Mouse (Mus musculus): ENCODE data around the gene Crbn. TPM values are rescaled to one million over a fixed set of nuclear protein-coding genes. Genes with fewer than 3 reads are reported as not detected.

The Crbn gene
- total RNA-seq, 2 experiments from 2014 or later: 112 to 114 TPM

- no peak for DNase-seq (ENCODE audit: low spot score in 2 of 2)
These were observed 33.1 kb downstream of the Crbn start for GRCm38 (mm10) chr6:106766774-106767173.

GRCm38 (mm10) chr6:106765892-106766291 lies 34.0 kb downstream of the Crbn start:
- DNase-seq (ENCODE audit: low spot score in 2 of 2): no peak

GRCm38 (mm10) chr6:106761486-106761885 lies 38.4 kb downstream of the Crbn start:
- DNase-seq (ENCODE audit: low spot score in 2 of 2): no peak

GRCm38 (mm10) chr6:106760473-106761218 lies 39.2 kb downstream of the Crbn start:
- no peak for DNase-seq (ENCODE audit: low spot score in 2 of 2)

GRCm38 (mm10) chr6:106758299-106758698 lies 41.6 kb downstream of the Crbn start:
- DNase-seq (ENCODE audit: low spot score in 2 of 2): no peak

GRCm38 (mm10) chr6:106750291-106750690 lies 49.6 kb downstream of the Crbn start:
- no peak for DNase-seq (ENCODE audit: low spot score in 2 of 2)

GRCm38 (mm10) chr6:106748887-106749388 lies 50.9 kb downstream of the Crbn start, which contains the start of gene Il5ra:
Gene Il5ra (minus strand): TSS chr6:106749037.
- DNase-seq (ENCODE audit: low spot score in 2 of 2): no peak

GRCm38 (mm10) chr6:106747804-106748203 lies 52.1 kb downstream of the Crbn start:
- no peak for DNase-seq (ENCODE audit: low spot score in 2 of 2)

GRCm38 (mm10) chr6:106747251-106747650 lies 52.6 kb downstream of the Crbn start:
- DNase-seq (ENCODE audit: low spot score in 2 of 2): no peak

- no peak for DNase-seq (ENCODE audit: low spot score in 2 of 2)
These were observed 54.0 kb downstream of the Crbn start for GRCm38 (mm10) chr6:106745673-106746394.

- no peak for DNase-seq (ENCODE audit: low spot score in 2 of 2)
These were observed 56.2 kb downstream of the Crbn start for GRCm38 (mm10) chr6:106743556-106744233.

GRCm38 (mm10) chr6:106740244-106740825 lies 59.5 kb downstream of the Crbn start:
- no peak for DNase-seq (ENCODE audit: low spot score in 2 of 2)

GRCm38 (mm10) chr6:106738229-106738628 lies 61.6 kb downstream of the Crbn start:
- no peak for DNase-seq (ENCODE audit: low spot score in 2 of 2)

GRCm38 (mm10) chr6:106732563-106732962 lies 67.3 kb downstream of the Crbn start:
- DNase-seq (ENCODE audit: low spot score in 2 of 2): no peak

Other genes with a start within 250 kb of the Crbn start
- not detected for gene Il5ra, start 51.0 kb downstream of the Crbn start, total RNA-seq (2021)
- 10 to 100 TPM; 51.9 to 55.7 TPM for gene Trnt1, start 31.0 kb downstream of the Crbn start, total RNA-seq (2021)

Data from layer of hippocampus, adult 18-20 months (tissue).